ENCODE assay signal across 9 mouse cellular contexts in the genomic region with DNA sequence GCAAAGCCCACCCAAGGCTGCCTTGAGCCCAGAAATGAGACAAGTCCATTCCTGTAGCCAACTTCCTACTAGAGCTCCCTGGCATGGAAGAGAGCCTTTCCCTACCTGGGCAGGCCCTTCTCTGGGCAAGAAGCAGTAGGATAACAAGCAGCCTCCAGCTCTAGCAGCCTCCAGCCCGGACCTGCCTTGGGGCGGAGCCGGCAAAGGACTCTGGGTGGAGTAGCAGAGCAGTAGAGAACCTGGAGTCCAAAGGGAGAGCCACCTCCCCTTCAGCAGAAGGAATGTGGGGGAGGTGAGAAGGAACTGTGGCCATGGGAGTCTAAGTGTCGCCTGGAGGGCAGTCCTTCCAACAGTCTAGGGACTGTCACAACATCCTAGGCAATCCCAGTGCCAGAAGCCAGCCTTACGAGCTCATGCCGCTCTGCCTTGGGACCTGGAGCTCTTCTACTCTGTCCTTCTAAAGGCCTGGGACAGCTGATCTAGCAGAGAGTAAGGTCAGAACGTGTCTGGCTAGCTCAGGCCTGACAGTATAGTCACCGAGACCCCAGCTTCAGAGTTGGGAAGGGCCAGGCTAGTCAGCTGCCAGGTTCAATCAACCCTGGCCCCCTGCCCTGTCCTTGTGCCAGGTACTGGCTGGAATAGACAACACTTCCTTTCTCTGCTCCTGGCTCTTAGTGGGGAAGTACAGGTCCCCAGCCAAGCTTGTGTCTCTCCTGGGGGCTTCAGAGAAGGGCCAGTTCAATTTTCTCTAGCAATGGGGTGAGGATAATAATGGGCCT. TPM values are rescaled to one million over a fixed set of nuclear protein-coding genes. Genes with fewer than 3 reads are reported as not detected.
DNase-seq lines count a peak whose midpoint lies in the region; ATAC-seq lines count a peak whose summit lies in the region.
"Had no signal": no experiment of that assay in that cellular context is flagged by ENCODE, and none has a peak within 500 bp of the region (broad histone marks: within the 10 kb centered on the region; RNA-seq: fewer than 3 reads in every experiment).

No protein-coding gene starts in this region.

- H3K4me2 ChIP-seq in lung, embryonic 16.5 days (ENCODE audit: low read depth, low read length) = peak overlapping the region; percentile 42

- H3K9ac ChIP-seq in lung, embryonic 16.5 days (ENCODE audit: low read length) = peak overlapping the region; percentile 51

- ATAC-seq in erythroid progenitor cell, adult 5-6 weeks (replicated peaks; ENCODE audit: low FRiP score, poor library complexity, severe bottlenecking) = peak; percentile 67
- peak; percentile 47 for ATAC-seq in lung, embryonic 16.5 days (ENCODE audit: low read depth)

- intact Hi-C loops in heart, postnatal 25 days (cut with DNase I) = no loop called here

- H3K4me1 ChIP-seq in lung, embryonic 16.5 days (replicated peaks; ENCODE audit: control insufficient read depth, insufficient read depth, low read length) = peaks cover 56% of the 10 kb centered on the region

- H3K4me3 ChIP-seq in lung, embryonic 16.5 days (ENCODE audit: low read length) = 0 out of 2 replicates have a peak overlapping the region, but pooled peaks have one; percentile 14
- H3K4me3 ChIP-seq: erythroblast, embryonic 14.5 days had no signal

- H3K27ac ChIP-seq in lung, embryonic 16.5 days (ENCODE audit: low read length) = peak overlapping the region; percentile 97

- no peaks in the 10 kb centered on the region for H3K9me3 ChIP-seq in lung, embryonic 16.5 days (ENCODE audit: control insufficient read depth, low read length)

- WGBS in lung, embryonic 16.5 days = 38% methylated on average over 8 of the region's 8 CpGs

- H3K36me3 ChIP-seq in lung, embryonic 16.5 days (ENCODE audit: control insufficient read depth, insufficient read depth, low read length) = peaks cover 9% of the 10 kb centered on the region

- peak; percentile 42 to 49 for DNase-seq in heart, adult 18-20 months
- DNase-seq in heart, postnatal 25 days (ENCODE audit: low spot score) = no peak
- DNase-seq in kidney, adult 18-20 months = peak; percentile 80
- DNase-seq in yolk sac, embryonic 10.5 days (ENCODE audit: low spot score) = peak; percentile 87
- DNase-seq in cerebellum, adult 11-12 months = no peak
- no peak for DNase-seq in right cerebral cortex, adult 2 months (ENCODE audit: low spot score in 2 of 2)

- H3K27me3 ChIP-seq in lung, embryonic 16.5 days (ENCODE audit: control insufficient read depth, insufficient read depth, low read depth, low read length) = no peaks in the 10 kb centered on the region

RNA-seq across cellular contexts. Expression of gene Agrn, which starts 4.7 kb away (rescaled TPM):
- 10 to 100 TPM; 22.6 to 24.7 TPM for total RNA-seq in heart, adult 18-20 months (2021)
- 10 to 100 TPM; 35.3 to 40.4 TPM for total RNA-seq in heart, postnatal 25 days (2021)
- total RNA-seq in erythroid progenitor cell, adult 5-6 weeks (2015; ENCODE audit: low replicate concordance) = 107 and 119 TPM in 2 replicates
- total RNA-seq in erythroid progenitor cell, adult 5-6 weeks (2017; ENCODE audit: low replicate concordance) = 52.9 and 82.3 TPM in 2 replicates
- polyA plus RNA-seq in lung, embryonic 16.5 days (2015; fragmentation: Nextera tagmentation; extraction: Ambion mirVana) = 85.6 and 86.5 TPM in 2 replicates

RNA-seq across cellular contexts. Expression of gene Isg15, which starts 8.0 kb away (rescaled TPM):
- 1 to 10 TPM; 2.3 to 3.1 TPM for total RNA-seq in heart, adult 18-20 months (2021)
- 1 to 10 TPM; 3.2 to 4.5 TPM for total RNA-seq in heart, postnatal 25 days (2021)
- total RNA-seq in erythroid progenitor cell, adult 5-6 weeks (2015; ENCODE audit: low replicate concordance) = 32.8 and 101 TPM in 2 replicates
- total RNA-seq in erythroid progenitor cell, adult 5-6 weeks (2017; ENCODE audit: low replicate concordance) = 71.3 and 108 TPM in 2 replicates
- 1.7 and 3.1 TPM in 2 replicates for polyA plus RNA-seq in lung, embryonic 16.5 days (2015; fragmentation: Nextera tagmentation; extraction: Ambion mirVana)

RNA-seq across cellular contexts. Expression of gene AW011738, which starts 10.5 kb away (rescaled TPM):
- 10 to 100 TPM in 1 of 2 experiments, 1 to 10 TPM in 1; 9.5 to 11.6 TPM for total RNA-seq in heart, adult 18-20 months (2021)
- 1 to 10 TPM; 6.3 to 6.9 TPM for total RNA-seq in heart, postnatal 25 days (2021)
- 12.2 and 17.3 TPM in 2 replicates for total RNA-seq in erythroid progenitor cell, adult 5-6 weeks (2015; ENCODE audit: low replicate concordance)
- 13.1 and 16.0 TPM in 2 replicates for total RNA-seq in erythroid progenitor cell, adult 5-6 weeks (2017; ENCODE audit: low replicate concordance)
- polyA plus RNA-seq in lung, embryonic 16.5 days (2015; fragmentation: Nextera tagmentation; extraction: Ambion mirVana) = 2.9 and 3.4 TPM in 2 replicates

RNA-seq across cellular contexts. Expression of gene Perm1, which starts 23.1 kb away (rescaled TPM):
- 100 to 1,000 TPM; 265 to 319 TPM for total RNA-seq in heart, adult 18-20 months (2021)
- total RNA-seq in heart, postnatal 25 days (2021) = 100 to 1,000 TPM; 227 to 246 TPM
- total RNA-seq in erythroid progenitor cell, adult 5-6 weeks (2015; ENCODE audit: low replicate concordance) = 4.2 and 7.2 TPM in 2 replicates
- total RNA-seq in erythroid progenitor cell, adult 5-6 weeks (2017; ENCODE audit: low replicate concordance) = 3.2 and 5.9 TPM in 2 replicates
- polyA plus RNA-seq in lung, embryonic 16.5 days (2015; fragmentation: Nextera tagmentation; extraction: Ambion mirVana) = 0.45 and 0.91 TPM in 2 replicates
- polyA plus RNA-seq: erythroblast, embryonic 14.5 days had no signal

RNA-seq across cellular contexts. Expression of gene Plekhn1, which starts 42.0 kb away (rescaled TPM):
- total RNA-seq in heart, adult 18-20 months (2021) = 10 to 100 TPM; 10.1 to 11.0 TPM
- 10 to 100 TPM; 10.5 to 10.6 TPM for total RNA-seq in heart, postnatal 25 days (2021)
- total RNA-seq in erythroid progenitor cell, adult 5-6 weeks (2015; ENCODE audit: low replicate concordance) = 36.9 and 45.8 TPM in 2 replicates
- 23.7 and 40.3 TPM in 2 replicates for total RNA-seq in erythroid progenitor cell, adult 5-6 weeks (2017; ENCODE audit: low replicate concordance)
- 18.5 and 22.8 TPM in 2 replicates for polyA plus RNA-seq in lung, embryonic 16.5 days (2015; fragmentation: Nextera tagmentation; extraction: Ambion mirVana)

Comparison
In these comparisons a context has a peak if more than half of its experiments do, and no peak if none do; other contexts are left out.
1. DNase-seq: peak in heart, adult 18-20 months (2 of 2), kidney, adult 18-20 months (single experiment) and yolk sac, embryonic 10.5 days (single experiment); none in heart, postnatal 25 days (single experiment), cerebellum, adult 11-12 months (single experiment) and right cerebral cortex, adult 2 months (0 of 2).
2. RNA of gene Isg15, which starts 8.0 kb away (total RNA-seq): 32.8 to 108 TPM in erythroid progenitor cell, adult 5-6 weeks; 3.2 to 4.5 TPM in heart, postnatal 25 days and 2.3 to 3.1 TPM in heart, adult 18-20 months; every median in the first group is over 4 times any median in the second.